Mouse (Mus musculus): ENCODE results near the gene Galnt9. TPM values are rescaled to one million over a fixed set of nuclear protein-coding genes. Genes with fewer than 3 reads are reported as not detected.

Galnt9 gene
- 100 to 1,000 TPM; 104 to 109 TPM for total RNA-seq (2021)

DNA sequence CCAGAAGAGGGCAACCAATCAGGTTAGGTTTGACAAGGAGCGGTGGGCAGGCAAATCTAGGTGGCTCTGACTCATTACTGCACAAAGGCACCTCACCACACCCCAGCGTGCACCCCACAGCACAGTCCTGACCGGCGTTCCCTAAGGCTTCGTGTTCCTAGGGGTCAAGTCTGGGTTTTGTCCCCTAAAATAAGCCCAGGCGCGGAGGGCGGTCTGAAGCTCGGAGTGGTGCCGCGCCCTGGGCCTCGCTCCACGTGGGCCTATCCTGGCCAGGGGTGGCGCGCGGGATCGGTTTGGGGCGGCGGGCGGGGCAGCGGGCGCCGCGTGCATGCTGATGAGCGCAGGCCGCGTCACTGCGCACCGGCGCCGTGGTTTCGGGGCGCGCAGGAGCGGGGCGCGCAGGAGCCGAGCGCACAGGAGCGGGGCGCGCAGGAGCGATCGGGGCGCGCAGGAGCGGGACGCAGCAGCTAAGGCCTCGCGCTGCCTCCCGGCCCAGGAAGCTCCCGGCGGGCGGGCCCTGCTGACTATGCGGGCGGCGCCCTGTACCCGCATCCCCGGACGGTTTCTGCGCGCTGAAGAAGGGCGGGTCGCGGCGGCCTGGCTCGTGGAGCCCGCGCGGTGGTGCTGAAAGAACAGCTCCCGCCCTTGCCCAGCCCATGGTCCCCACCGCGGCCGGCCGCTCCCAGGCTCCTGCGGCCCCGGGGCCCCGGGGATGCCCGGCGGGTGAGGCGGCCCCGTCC, at the start of gene Galnt9:
Galnt9 (plus strand) TSS at position 405 of the 740 bp plus-strand sequence.
- intact Hi-C loops (cut with DNase I) = loop anchor here (5.0 kb wide), 1 partner anchor 37 kb away; no protein-coding TSS in a partner anchor
- DNase-seq (ENCODE audit: low spot score in 2 of 2) = peak; percentile 77 to 85

- DNase-seq (ENCODE audit: low spot score in 2 of 2) = no peak
- intact Hi-C loops (cut with DNase I) = loop anchor here (1.0 kb wide), 1 partner anchor 141 kb away; no protein-coding TSS in a partner anchor
Measured at GRCm38 (mm10) chr5:110494396-110494795, 49.8 kb upstream of the Galnt9 start.

DNA sequence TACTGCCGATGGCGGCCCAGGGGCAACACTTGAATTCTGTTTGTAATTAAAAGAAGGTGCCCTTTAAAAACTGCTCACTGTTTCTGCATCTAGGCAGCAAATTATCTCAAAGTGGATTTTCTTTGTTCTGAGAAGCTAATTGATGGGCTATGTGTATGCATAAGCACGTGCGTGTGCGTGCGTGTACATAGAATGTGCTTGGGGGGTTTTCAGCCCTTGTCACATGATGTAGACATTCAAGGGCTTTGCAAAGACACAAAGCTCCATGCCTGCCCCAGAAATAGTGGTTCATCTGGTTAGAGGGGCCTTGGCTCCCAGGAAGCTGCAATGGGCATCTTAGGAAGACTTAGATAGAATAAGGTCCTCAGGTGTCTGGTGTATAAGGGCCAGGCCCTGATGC, 49.1 kb upstream of the Galnt9 start:
- intact Hi-C loops (cut with DNase I) = no loop called here
- DNase-seq (ENCODE audit: low spot score in 2 of 2) = no peak

GRCm38 (mm10) chr5:110497556-110497955, 46.6 kb upstream of the Galnt9 start:
- intact Hi-C loops (cut with DNase I) = no loop called here
- no peak for DNase-seq (ENCODE audit: low spot score in 2 of 2)

- intact Hi-C loops (cut with DNase I) = no loop called here
- no peak for DNase-seq (ENCODE audit: low spot score in 2 of 2)
Measured at GRCm38 (mm10) chr5:110498071-110498470, 46.1 kb upstream of the Galnt9 start.

DNA sequence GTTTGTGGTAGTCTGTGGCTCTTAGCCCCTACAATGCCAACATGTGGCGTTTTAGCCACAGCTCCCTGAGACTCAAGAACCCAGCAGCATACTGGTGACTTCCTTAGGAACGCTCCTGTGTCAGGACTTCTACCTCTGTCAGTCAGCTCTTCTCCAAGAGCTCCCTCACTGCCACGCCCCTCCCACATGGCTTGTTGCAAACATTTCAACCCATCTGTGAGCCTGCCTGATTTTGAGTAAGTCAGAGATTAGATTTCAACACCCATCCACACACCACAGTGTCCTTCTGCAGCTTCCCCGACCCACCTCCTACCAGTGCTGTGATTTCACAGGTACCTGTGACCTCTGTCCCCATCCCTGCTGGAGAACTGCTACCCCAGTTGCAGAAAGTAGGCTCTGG, 43.9 kb upstream of the Galnt9 start:
- DNase-seq (ENCODE audit: low spot score in 2 of 2) = no peak
- intact Hi-C loops (cut with DNase I) = no loop called here

- intact Hi-C loops (cut with DNase I) = no loop called here
- DNase-seq (ENCODE audit: low spot score in 2 of 2) = no peak
Measured at GRCm38 (mm10) chr5:110503361-110503760, 40.8 kb upstream of the Galnt9 start.

DNA sequence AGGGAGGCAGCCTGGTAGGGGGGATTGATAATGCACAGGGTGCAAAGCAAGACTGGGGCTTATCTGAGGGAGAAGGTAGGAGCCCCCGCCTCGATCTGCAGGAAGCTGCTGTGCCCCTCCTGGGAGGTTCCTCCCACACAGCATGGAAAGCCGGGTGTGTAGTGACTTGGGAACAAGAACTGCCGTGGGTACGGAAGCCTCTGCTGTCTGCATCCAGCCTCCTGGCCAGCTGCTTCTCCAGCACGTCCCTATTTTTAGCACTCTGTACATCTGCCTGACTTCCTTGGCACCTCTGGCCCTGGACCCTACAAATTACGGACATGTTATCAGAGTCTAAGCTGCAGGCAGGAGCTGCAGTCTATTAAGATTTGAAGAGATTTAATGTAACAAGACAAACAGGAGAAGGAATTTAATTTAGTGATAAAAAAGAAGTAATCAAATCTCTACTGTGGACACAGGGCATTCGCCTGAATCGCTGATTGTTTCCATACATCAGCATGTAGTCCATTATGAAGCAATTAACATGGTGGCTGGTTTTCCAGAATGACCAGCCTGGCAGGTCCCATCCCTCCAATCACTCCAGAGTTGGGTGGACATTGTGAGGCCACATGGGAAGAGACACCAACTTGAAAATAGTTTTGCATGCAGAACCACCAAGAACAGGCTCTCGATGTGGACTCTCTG, 38.4 kb upstream of the Galnt9 start:
- intact Hi-C loops (cut with DNase I) = loop anchor here (5.0 kb wide), 1 partner anchor 37 kb away; the partner anchor contains the start of gene Galnt9
- no peak for DNase-seq (ENCODE audit: low spot score in 2 of 2)

GRCm38 (mm10) chr5:110506295-110506616, 37.9 kb upstream of the Galnt9 start:
- intact Hi-C loops (cut with DNase I) = loop anchor here (5.0 kb wide), 1 partner anchor 36 kb away; the partner anchor contains the start of gene Galnt9
- no peak for DNase-seq (ENCODE audit: low spot score in 2 of 2)

GRCm38 (mm10) chr5:110506856-110507255, 37.3 kb upstream of the Galnt9 start:
- intact Hi-C loops (cut with DNase I) = loop anchor here (5.0 kb wide), 1 partner anchor 35 kb away; the partner anchor contains the start of gene Galnt9
- no peak for DNase-seq (ENCODE audit: low spot score in 2 of 2)

GRCm38 (mm10) chr5:110507943-110508342, 36.2 kb upstream of the Galnt9 start:
- intact Hi-C loops (cut with DNase I) = loop anchor here (5.0 kb wide), 1 partner anchor 34 kb away; the partner anchor contains the start of gene Galnt9
- no peak for DNase-seq (ENCODE audit: low spot score in 2 of 2)

- intact Hi-C loops (cut with DNase I) = no loop called here
- DNase-seq (ENCODE audit: low spot score in 2 of 2) = no peak
Measured at GRCm38 (mm10) chr5:110510357-110510756, 33.8 kb upstream of the Galnt9 start.

DNA sequence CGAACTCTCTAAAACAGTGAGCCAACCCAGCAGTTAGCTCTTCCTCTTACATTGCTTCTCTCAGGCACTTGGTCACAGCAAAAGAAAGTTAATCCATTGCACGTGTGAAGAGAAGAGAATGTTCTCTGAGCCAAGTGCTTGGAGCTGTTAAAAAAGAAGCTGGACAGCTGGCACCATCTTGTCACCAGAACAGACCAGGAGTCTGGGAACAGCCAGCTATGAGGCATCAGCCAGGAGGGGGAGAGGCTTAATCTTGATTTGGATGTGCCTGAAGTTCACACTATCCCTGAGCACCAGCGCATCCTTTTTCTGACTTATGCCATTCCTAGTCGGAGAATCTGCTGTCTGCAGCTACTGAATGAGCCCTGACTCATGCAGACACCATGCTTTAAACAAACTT, 30.4 kb upstream of the Galnt9 start:
- peak in 1 of 2 experiments; percentile 18 for DNase-seq (ENCODE audit: low spot score in 2 of 2)

DNA sequence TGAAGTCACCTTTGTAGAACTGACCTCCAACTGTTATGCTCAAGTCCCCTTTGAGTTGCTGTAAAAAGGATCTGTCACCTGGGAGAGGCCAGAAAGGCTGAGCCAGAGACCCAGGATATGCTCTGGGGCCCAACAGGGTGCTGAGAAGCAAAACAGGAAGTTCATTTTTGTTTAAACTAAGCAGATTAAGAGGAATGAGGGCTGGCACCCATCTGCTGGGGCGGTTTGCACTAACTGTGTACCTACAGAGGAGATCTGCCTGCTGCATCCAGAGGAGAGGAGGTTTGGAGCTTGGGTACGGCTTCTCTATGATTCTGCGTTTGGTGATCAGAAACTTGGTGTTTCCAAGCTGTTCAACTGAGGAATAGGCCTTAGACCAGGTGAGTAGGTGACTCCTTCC, 29.5 kb upstream of the Galnt9 start:
- intact Hi-C loops (cut with DNase I) = no loop called here

More for the DNA sequence above, 30.4 kb upstream of the Galnt9 start:
- intact Hi-C loops (cut with DNase I) = no loop called here

DNA sequence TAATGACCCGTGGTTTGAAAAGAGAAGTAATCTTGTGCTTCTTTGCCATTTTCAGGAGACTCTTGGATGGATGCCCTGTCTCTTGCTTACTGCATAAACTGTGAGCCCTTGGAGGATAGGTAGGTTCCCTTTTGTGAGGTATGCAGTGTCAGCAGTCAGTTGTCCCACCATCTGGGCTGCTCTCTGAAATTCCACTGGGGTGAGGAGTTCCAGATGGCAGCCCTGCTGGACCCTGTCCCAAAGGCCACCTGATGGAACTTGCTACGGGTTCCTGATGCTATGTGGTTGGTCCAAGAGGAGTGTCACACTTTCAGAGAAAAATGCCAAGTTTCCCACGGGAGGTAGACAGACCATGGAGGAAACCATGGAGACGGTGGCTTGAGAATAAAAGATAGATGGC, 27.8 kb upstream of the Galnt9 start:
- intact Hi-C loops (cut with DNase I) = no loop called here
- no peak for DNase-seq (ENCODE audit: low spot score in 2 of 2)

More for the DNA sequence above, 29.5 kb upstream of the Galnt9 start:
- no peak for DNase-seq (ENCODE audit: low spot score in 2 of 2)

- intact Hi-C loops (cut with DNase I) = no loop called here
- no peak for DNase-seq (ENCODE audit: low spot score in 2 of 2)
Measured at GRCm38 (mm10) chr5:110518086-110518783, 25.9 kb upstream of the Galnt9 start.

GRCm38 (mm10) chr5:110520974-110521373, 23.2 kb upstream of the Galnt9 start:
- DNase-seq (ENCODE audit: low spot score in 2 of 2) = no peak
- intact Hi-C loops (cut with DNase I) = loop anchor here (2.0 kb wide), 1 partner anchor 42 kb away; no protein-coding TSS in a partner anchor

DNA sequence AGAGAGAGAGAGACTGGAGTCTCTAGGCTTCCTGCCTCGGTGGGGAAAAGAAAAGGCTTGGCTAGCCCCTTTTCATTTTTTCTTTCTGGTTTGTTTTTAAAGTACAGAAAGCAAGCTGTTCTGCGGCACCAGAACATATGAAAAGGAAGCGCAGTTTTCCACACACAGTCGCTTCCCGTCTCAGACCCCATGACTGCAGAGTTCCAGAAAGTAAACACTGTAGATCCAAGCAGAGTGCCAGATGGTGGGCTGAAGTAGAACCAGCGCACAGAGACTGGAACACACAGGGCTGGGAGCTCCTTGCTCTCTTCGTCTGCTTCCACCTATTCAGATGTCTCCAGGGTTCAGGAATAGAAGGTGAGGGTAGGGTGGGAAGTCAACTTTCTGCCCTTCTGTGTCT, 22.3 kb upstream of the Galnt9 start:
- intact Hi-C loops (cut with DNase I) = loop anchor here (2.0 kb wide), 1 partner anchor 41 kb away; no protein-coding TSS in a partner anchor
- DNase-seq (ENCODE audit: low spot score in 2 of 2) = no peak

DNA sequence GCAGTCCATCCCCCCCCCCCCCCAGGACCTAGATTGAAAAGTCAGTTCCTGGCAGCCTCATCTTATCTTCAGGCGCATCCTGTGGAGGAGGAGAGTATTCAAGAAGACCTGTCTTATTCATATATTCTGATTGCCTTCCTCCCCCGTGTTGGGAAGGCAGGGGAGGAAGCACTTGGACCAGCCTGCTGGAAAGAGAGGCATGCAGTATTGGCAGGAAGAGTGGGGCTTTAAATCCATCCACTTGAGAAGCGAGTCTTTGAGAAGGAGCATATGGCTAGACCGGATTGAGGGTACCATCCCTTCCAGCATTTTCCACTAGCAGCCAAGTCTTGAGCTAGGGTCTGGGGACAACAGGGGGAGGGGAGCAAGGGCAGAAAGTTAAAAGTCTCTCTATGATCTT, 20.9 kb upstream of the Galnt9 start:
- intact Hi-C loops (cut with DNase I) = no loop called here
- no peak for DNase-seq (ENCODE audit: low spot score in 2 of 2)

GRCm38 (mm10) chr5:110525701-110526100, 18.5 kb upstream of the Galnt9 start:
- intact Hi-C loops (cut with DNase I) = no loop called here
- no peak for DNase-seq (ENCODE audit: low spot score in 2 of 2)
